Mouse (Mus musculus): ENCODE measurements around the gene Nkg7. TPM values are rescaled to one million over a fixed set of nuclear protein-coding genes. Genes with fewer than 3 reads are reported as not detected.

Gene Nkg7
- polyA plus RNA-seq (2012; fragmentation: generic; extraction: Trizol): not detected

DNA sequence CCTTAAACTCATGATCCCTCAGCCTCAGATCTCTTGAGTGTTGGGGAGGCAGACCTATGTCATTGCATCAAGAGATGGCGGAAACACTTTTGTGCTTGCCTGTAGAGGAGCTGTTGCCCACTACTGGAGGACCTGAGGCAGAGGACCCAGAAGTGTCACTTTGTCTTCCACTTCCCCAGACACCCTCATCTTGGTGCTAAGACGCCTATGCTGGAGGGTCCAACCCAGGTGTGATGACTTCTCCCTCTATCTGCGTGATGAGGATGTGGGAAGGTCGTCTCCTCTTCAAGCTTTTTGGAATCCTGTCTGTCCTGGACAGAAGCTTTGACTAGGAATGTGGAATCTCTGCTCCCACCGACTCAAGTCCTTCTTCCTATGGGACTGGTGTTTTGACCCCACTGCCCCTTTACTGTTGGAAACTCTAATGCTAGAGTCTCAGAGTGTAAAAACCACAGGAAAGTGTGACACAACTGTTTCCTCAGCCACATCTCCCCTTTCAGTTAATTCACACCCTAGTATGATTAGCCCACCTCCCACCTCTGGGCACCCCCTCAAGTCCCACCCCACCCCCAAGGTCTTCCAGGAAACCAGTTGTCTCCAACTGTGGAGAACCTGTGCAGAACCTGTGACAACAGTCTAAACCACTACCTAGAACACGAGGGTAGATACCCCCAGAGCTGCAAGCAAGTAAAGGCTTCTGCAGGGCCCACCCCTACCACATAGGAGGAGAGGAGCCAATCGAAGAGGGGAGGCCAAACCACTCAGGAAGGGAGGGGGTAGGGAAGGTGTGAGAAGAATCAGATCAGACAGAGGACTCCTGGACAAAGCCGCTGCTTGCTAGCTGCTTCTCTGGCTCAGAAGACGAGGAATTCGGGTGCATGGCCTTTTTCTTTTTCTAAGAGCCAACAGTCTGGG is at the start of gene Nkg7:
TSS of gene Nkg7 (plus strand) at position 733 of the 915 bp plus-strand sequence.
- Histone ChIP-seq H3K4me3 (no peak within 1 kb of the TSS), H3ac (ENCODE audit: control insufficient read depth, insufficient read length) (no peak within 1 kb of the TSS), H3K79me2 (ENCODE audit: control insufficient read depth, insufficient read depth) (no peaks in the 10 kb centered on the region), H3K27me3 (ENCODE audit: control insufficient read depth, insufficient read depth, insufficient read length) (no peaks in the 10 kb centered on the region), H3K36me3 (ENCODE audit: control insufficient read depth, insufficient read depth) (no peaks in the 10 kb centered on the region), H3K4me2 (ENCODE audit: low read depth) (no peak within 1 kb of the TSS)
- TF ChIP-seq POLR2AphosphoS2 (IDR thresholded peaks at IDR 0.05; ENCODE audit: insufficient read length, low read depth) (no peak), TCF3 (IDR thresholded peaks at IDR 0.05; ENCODE audit: insufficient read length, low read depth) (no peak), MYOD1 (IDR thresholded peaks at IDR 0.05; ENCODE audit: control insufficient read depth in 1 of 3, insufficient read length in 2 of 3, low read depth in 2 of 3) (no peak), USF1 (IDR thresholded peaks at IDR 0.05; ENCODE audit: low read depth) (no peak)

DNA sequence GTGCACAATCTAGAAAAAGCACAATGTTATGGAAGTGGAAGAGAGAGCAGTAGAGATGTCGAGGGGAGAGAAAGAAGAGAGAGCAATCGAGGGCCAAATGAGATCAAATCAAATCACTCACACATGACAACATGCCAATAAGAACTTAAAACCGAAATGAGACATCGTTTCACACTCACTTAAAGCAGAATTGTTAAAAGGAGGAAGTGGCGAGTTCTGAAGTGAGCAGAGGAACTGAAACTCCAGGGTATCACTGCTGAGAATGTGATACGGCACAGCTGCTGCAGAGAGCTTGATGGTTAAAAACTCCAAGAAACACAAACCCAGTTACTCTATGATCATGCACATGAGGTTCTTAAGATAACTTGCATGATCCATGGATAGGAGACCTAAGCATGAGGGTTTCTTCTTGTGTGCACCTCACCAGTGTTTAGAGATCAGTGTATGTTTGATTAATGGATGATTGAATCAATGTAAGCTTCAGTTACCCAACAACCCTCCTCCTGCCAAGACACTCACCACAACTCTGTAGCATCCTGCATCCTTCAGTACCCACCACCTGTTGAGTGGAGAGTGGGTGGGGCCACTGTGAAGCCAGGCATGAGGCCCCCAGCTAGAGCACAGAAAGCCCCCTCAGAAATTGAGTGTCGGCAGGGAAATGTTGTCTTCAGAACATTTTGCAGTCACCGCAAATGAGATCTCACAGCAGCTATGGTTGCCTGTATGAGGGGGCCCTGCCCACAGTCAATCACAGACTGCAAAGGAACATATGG is 44.3 kb upstream of the Nkg7 start:
- H3K79me2 ChIP-seq (ENCODE audit: control insufficient read depth, insufficient read depth): no peaks in the 10 kb centered on the region
- H3K27me3 ChIP-seq (ENCODE audit: control insufficient read depth, insufficient read depth, insufficient read length): no peaks in the 10 kb centered on the region
- H3K4me2 ChIP-seq (ENCODE audit: low read depth): no peak overlapping the region
- H3ac ChIP-seq (ENCODE audit: control insufficient read depth, insufficient read length): no peak overlapping the region
- H3K4me3 ChIP-seq: no peak overlapping the region
- TF ChIP-seq SRF (IDR thresholded peaks at IDR 0.05; ENCODE audit: control insufficient read depth, insufficient read length, low read depth): no peak
- no peak for TF ChIP-seq MAX (IDR thresholded peaks at IDR 0.05; ENCODE audit: low read depth)
- no peak for TF ChIP-seq TCF3 (IDR thresholded peaks at IDR 0.05; ENCODE audit: insufficient read length, low read depth)
- TF ChIP-seq CEBPB (IDR thresholded peaks at IDR 0.05; ENCODE audit: insufficient read depth, poor library complexity, severe bottlenecking): no peak
- TF ChIP-seq TCF12 (IDR thresholded peaks at IDR 0.05; ENCODE audit: insufficient read depth, poor library complexity, severe bottlenecking): no peak
- no peak for TF ChIP-seq MYOG (IDR thresholded peaks at IDR 0.05; ENCODE audit: control insufficient read depth in 1 of 3, insufficient read depth in 1 of 3, insufficient read length in 2 of 3, low read depth in 2 of 3)
- TF ChIP-seq REST (IDR thresholded peaks at IDR 0.05; ENCODE audit: insufficient read depth, insufficient read length): no peak
- TF ChIP-seq POLR2A (IDR thresholded peaks at IDR 0.05; ENCODE audit: insufficient read length, low read depth): no peak
- TF ChIP-seq MYOD1 (IDR thresholded peaks at IDR 0.05; ENCODE audit: control insufficient read depth in 1 of 3, insufficient read length in 2 of 3, low read depth in 2 of 3): no peak
- no peak for TF ChIP-seq POLR2AphosphoS2 (IDR thresholded peaks at IDR 0.05; ENCODE audit: insufficient read length, low read depth)
- no peak for TF ChIP-seq USF1 (IDR thresholded peaks at IDR 0.05; ENCODE audit: low read depth)
- H3K36me3 ChIP-seq (ENCODE audit: control insufficient read depth, insufficient read depth): no peaks in the 10 kb centered on the region

DNA sequence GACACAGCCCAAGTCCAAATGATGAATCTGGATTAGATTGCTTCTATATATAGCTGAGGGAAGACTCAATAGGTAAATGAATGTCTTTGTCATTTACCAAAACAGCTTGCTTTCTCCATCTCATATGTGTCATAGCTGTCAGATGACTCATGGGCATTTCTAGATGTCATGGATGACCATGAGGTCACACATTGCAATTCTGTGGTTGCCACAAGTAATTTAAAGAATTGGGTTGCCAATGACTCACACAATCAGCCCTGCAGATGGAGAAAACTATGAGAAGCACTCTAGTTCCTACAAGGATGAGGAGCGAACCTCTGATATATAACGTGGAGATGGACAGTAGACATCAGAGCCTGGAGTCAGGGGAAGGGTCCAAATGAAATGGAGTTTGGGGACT is 37.4 kb upstream of the Nkg7 start:
- no peaks in the 10 kb centered on the region for H3K27me3 ChIP-seq (ENCODE audit: control insufficient read depth, insufficient read depth, insufficient read length)
- H3K4me2 ChIP-seq (ENCODE audit: low read depth): peak overlapping the region; percentile 53
- no peak overlapping the region for H3K4me3 ChIP-seq
- H3K36me3 ChIP-seq (ENCODE audit: control insufficient read depth, insufficient read depth): no peaks in the 10 kb centered on the region
- TF ChIP-seq USF1 (IDR thresholded peaks at IDR 0.05; ENCODE audit: low read depth) (no peak), CEBPB (IDR thresholded peaks at IDR 0.05; ENCODE audit: insufficient read depth, poor library complexity, severe bottlenecking) (peak; percentile 77; the same call in 1 of the 2 replicates), MYOD1 (IDR thresholded peaks at IDR 0.05; ENCODE audit: control insufficient read depth in 1 of 3, insufficient read length in 2 of 3, low read depth in 2 of 3) (no peak)
- H3K79me2 ChIP-seq (ENCODE audit: control insufficient read depth, insufficient read depth): no peaks in the 10 kb centered on the region
- H3ac ChIP-seq (ENCODE audit: control insufficient read depth, insufficient read length): no peak overlapping the region

- H3K27me3 ChIP-seq (ENCODE audit: control insufficient read depth, insufficient read depth, insufficient read length): no peaks in the 10 kb centered on the region
- no peak for TF ChIP-seq CEBPB (IDR thresholded peaks at IDR 0.05; ENCODE audit: insufficient read depth, poor library complexity, severe bottlenecking)
- no peak for TF ChIP-seq REST (IDR thresholded peaks at IDR 0.05; ENCODE audit: insufficient read depth, insufficient read length)
- no peak for TF ChIP-seq POLR2AphosphoS2 (IDR thresholded peaks at IDR 0.05; ENCODE audit: insufficient read length, low read depth)
- TF ChIP-seq TCF12 (IDR thresholded peaks at IDR 0.05; ENCODE audit: insufficient read depth, poor library complexity, severe bottlenecking): no peak
- TF ChIP-seq POLR2A (IDR thresholded peaks at IDR 0.05; ENCODE audit: insufficient read length, low read depth): no peak
- no peak for TF ChIP-seq MAX (IDR thresholded peaks at IDR 0.05; ENCODE audit: low read depth)
- H3ac ChIP-seq (ENCODE audit: control insufficient read depth, insufficient read length): no peak overlapping the region
- no peaks in the 10 kb centered on the region for H3K36me3 ChIP-seq (ENCODE audit: control insufficient read depth, insufficient read depth)
- no peaks in the 10 kb centered on the region for H3K79me2 ChIP-seq (ENCODE audit: control insufficient read depth, insufficient read depth)
- H3K4me2 ChIP-seq (ENCODE audit: low read depth): no peak overlapping the region
- H3K4me3 ChIP-seq: no peak overlapping the region
Measured at GRCm38 (mm10) chr7:43402718-43403117, 34.2 kb upstream of the Nkg7 start.

- Histone ChIP-seq H3ac (ENCODE audit: control insufficient read depth, insufficient read length) (no peak overlapping the region), H3K79me2 (ENCODE audit: control insufficient read depth, insufficient read depth) (no peaks in the 10 kb centered on the region), H3K36me3 (ENCODE audit: control insufficient read depth, insufficient read depth) (no peaks in the 10 kb centered on the region), H3K4me2 (ENCODE audit: low read depth) (no peak overlapping the region), H3K4me3 (no peak overlapping the region), H3K27me3 (ENCODE audit: control insufficient read depth, insufficient read depth, insufficient read length) (no peaks in the 10 kb centered on the region)
- TF ChIP-seq E2F4 (IDR thresholded peaks at IDR 0.05; ENCODE audit: insufficient read depth) (no peak), TCF3 (IDR thresholded peaks at IDR 0.05; ENCODE audit: insufficient read length, low read depth) (no peak), MYOD1 (IDR thresholded peaks at IDR 0.05; ENCODE audit: control insufficient read depth in 1 of 3, insufficient read length in 2 of 3, low read depth in 2 of 3) (no peak), REST (IDR thresholded peaks at IDR 0.05; ENCODE audit: insufficient read depth, insufficient read length) (no peak), MAX (IDR thresholded peaks at IDR 0.05; ENCODE audit: low read depth) (no peak), POLR2A (IDR thresholded peaks at IDR 0.05; ENCODE audit: insufficient read length, low read depth) (no peak), TCF12 (IDR thresholded peaks at IDR 0.05; ENCODE audit: insufficient read depth, poor library complexity, severe bottlenecking) (no peak), POLR2AphosphoS2 (IDR thresholded peaks at IDR 0.05; ENCODE audit: insufficient read length, low read depth) (no peak), MYOG (IDR thresholded peaks at IDR 0.05; ENCODE audit: control insufficient read depth in 1 of 3, insufficient read depth in 1 of 3, insufficient read length in 2 of 3, low read depth in 2 of 3) (no peak), SRF (IDR thresholded peaks at IDR 0.05; ENCODE audit: control insufficient read depth, insufficient read length, low read depth) (no peak), USF1 (IDR thresholded peaks at IDR 0.05; ENCODE audit: low read depth) (no peak), CEBPB (IDR thresholded peaks at IDR 0.05; ENCODE audit: insufficient read depth, poor library complexity, severe bottlenecking) (no peak)
Measured at GRCm38 (mm10) chr7:43407573-43407972, 29.3 kb upstream of the Nkg7 start.

Measured in myocyte (in vitro differentiated cells).